Mouse (Mus musculus) small intestine, adult 2 months (tissue): Measurements from ENCODE around the gene Nampt.

Source experiments
- CTCF ChIP-seq: fragments of 200-500 bp; IDR thresholded peaks from 2 replicates; pipeline ENCODE4 v1.5.1; 2012; ENCODE audit warnings: low read depth, mild to moderate bottlenecking, control low read depth, inconsistent platforms, low read length, moderate library complexity, mixed read lengths; ENCODE audit not compliant: insufficient replicate concordance, insufficient read length; ENCODE audit errors: extremely low read depth
- POLR2A ChIP-seq: fragments of 200-500 bp; IDR thresholded peaks from 2 replicates; pipeline ENCODE4 v1.6.1; 2012; ENCODE audit warnings: low read depth, mild to moderate bottlenecking, control low read depth, inconsistent platforms, low read length, moderate library complexity

GRCm38 (mm10) chr12:32896496-32896895 is 77.2 kb downstream of the Nampt start:
- TF ChIP-seq CTCF, result peak; percentile 10; the same call in 1 of the 2 replicates
- TF ChIP-seq POLR2A, result no peak
